Mouse (Mus musculus) midbrain, postnatal 0 days (tissue): ENCODE measurements around the gene Focad. TPM values are rescaled to one million over a fixed set of nuclear protein-coding genes. Genes with fewer than 3 reads are reported as not detected.

Experiments used
- ATAC-seq: fragments of 200-750 bp; cut with Nextera tagmentation; 2 replicates; pipeline ENCODE4 v1.8.0; 2017; ENCODE audit warnings: moderate number of reproducible peaks, mild to moderate bottlenecking, moderate TSS enrichment, moderate library complexity; ENCODE audit not compliant: low FRiP score
- DNase-seq: peaks from one replicate; pipeline ENCODE4 v3.0.0-alpha.2; 2015; ENCODE audit warnings: low spot score
- H3K27ac ChIP-seq: fragments of 300-500 bp; sonication (generic); 2 replicates; pipeline ENCODE4 v1.5.1; 2014; ENCODE audit warnings: low read depth, mild to moderate bottlenecking, low read length, mixed read lengths
- H3K27me3 ChIP-seq: fragments of 300-500 bp; sonication (generic); 2 replicates; pipeline ENCODE4 v1.6.1; 2014; ENCODE audit warnings: low read length, control low read depth, mixed read lengths; ENCODE audit not compliant: insufficient read depth
- H3K36me3 ChIP-seq: fragments of 300-500 bp; sonication (generic); 2 replicates; pipeline ENCODE4 v1.6.1; 2014; ENCODE audit warnings: low read length, control low read depth, mixed read lengths; ENCODE audit not compliant: insufficient read depth
- H3K4me1 ChIP-seq: fragments of 300-500 bp; sonication (generic); 2 replicates; pipeline ENCODE4 v1.6.1; 2014; ENCODE audit warnings: mild to moderate bottlenecking, control low read depth, antibody characterized with exemption, low read length, mixed read lengths; ENCODE audit not compliant: insufficient read depth
- H3K4me2 ChIP-seq: fragments of 300-500 bp; sonication (generic); 2 replicates; pipeline ENCODE4 v1.6.1; 2014; ENCODE audit warnings: low read depth, mild to moderate bottlenecking, low read length, mixed read lengths; ENCODE audit not compliant: poor library complexity, severe bottlenecking
- H3K4me3 ChIP-seq: fragments of 300-500 bp; sonication (generic); 2 replicates; pipeline ENCODE4 v1.5.1; 2014; ENCODE audit warnings: low read depth, mild to moderate bottlenecking, low read length, moderate library complexity
- H3K9ac ChIP-seq: fragments of 300-500 bp; sonication (generic); replicated peaks from 2 replicates; pipeline ENCODE4 v1.6.1; 2014; ENCODE audit warnings: mild to moderate bottlenecking, low read length, moderate library complexity, mixed read lengths; ENCODE audit not compliant: poor library complexity, severe bottlenecking
- H3K9me3 ChIP-seq: fragments of 300-500 bp; sonication (generic); 2 replicates; pipeline ENCODE4 v1.6.1; 2016; ENCODE audit warnings: low read length, control low read depth
- CTCF ChIP-seq: IDR thresholded peaks from 2 replicates; pipeline ENCODE4 v1.5.1; 2016; ENCODE audit warnings: antibody characterized with exemption, mild to moderate bottlenecking
- WGBS: fragments of 180-500 bp; shearing (Covaris S2); extraction: QIAGEN DNeasy Blood & Tissue Kit; methylation state at CpG from one replicate; pipeline ENCODE4 v1.1.7; 2014; 5-methylcytosine and 5-hydroxymethylcytosine counted together
- polyA plus RNA-seq: library from polyadenylated mRNA; unstranded; fragments of >200 nt; fragmentation: Nextera tagmentation; extraction: Ambion mirVana; gene quantifications from 2 replicates; pipeline ENCODE4 v1.2.1, GENCODE M21; 2015
- total RNA-seq: library from RNA; depleted of rRNA; stranded (reverse); fragments of >200 nt; gene quantifications from 2 replicates; pipeline ENCODE4 v1.2.3, GENCODE M21; 2014

Gene Focad
- total and polyA plus RNA-seq, 2 experiments from 2014 or later = 9.0 to 36.9 TPM

DNA sequence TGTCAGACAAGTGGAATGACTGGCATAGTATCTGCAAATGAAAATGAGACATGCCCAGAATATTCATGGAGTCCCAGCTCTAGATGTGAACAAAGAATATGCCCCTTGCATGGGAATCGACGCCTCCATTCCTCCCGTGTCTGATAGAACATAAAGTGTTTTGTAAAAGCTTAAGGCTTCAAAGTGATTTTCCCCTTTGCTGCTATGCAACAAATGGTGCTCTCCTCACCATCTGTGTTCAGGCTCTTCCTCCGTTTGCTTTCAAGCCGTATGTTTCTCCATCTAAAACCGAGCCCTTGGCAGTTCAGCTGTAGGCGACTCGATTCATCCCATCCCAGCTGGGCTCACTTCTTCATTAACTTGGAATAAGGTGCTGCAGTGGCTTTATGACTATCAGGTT, 251.5 kb downstream of the Focad start:
- Histone ChIP-seq H3K9me3 (no peaks in the 10 kb centered on the region), H3K27ac (no peak overlapping the region), H3K9ac (no peak overlapping the region), H3K4me2 (no peak overlapping the region), H3K4me1 (peaks cover 2% of the 10 kb centered on the region; the same call in 1 of the 2 replicates), H3K27me3 (no peaks in the 10 kb centered on the region), H3K4me3 (no peak overlapping the region), H3K36me3 (no peaks in the 10 kb centered on the region)
- DNase-seq (no peak), ATAC-seq (no peak)
- 55% methylated on average over 8 of the region's 8 CpGs for WGBS
- TF ChIP-seq CTCF = no peak

DNA sequence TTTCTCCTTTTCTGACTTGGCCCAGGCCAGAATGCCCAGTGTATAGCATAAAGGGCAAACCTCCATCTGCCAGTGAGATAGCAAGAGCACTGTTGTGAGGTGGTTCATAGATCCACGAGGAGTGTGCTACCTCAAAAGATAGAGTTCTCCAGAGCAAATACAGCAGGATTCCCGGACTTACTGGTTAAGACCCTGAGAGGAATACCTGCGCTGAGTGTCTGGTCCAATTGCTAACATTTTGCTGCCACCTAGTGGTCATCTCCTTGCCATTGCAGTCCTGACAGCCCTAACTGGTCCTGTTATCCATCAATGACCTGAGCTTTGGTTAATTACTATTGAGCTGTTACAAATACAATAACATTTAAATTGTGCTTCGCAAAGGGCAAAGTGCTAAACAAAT, 256.5 kb downstream of the Focad start:
- ATAC-seq (peak; percentile 72; the same call in 1 of the 2 replicates), DNase-seq (peak; percentile 95)
- H3K4me3 ChIP-seq = no peak overlapping the region
- no peak overlapping the region for H3K4me2 ChIP-seq
- no peak overlapping the region for H3K9ac ChIP-seq
- no peaks in the 10 kb centered on the region for H3K27me3 ChIP-seq
- no peaks in the 10 kb centered on the region for H3K4me1 ChIP-seq
- 3% methylated on average over 4 of the region's 4 CpGs for WGBS
- no peak overlapping the region for H3K27ac ChIP-seq
- no peaks in the 10 kb centered on the region for H3K36me3 ChIP-seq
- peak; percentile 99 for TF ChIP-seq CTCF
- H3K9me3 ChIP-seq = no peaks in the 10 kb centered on the region

DNA sequence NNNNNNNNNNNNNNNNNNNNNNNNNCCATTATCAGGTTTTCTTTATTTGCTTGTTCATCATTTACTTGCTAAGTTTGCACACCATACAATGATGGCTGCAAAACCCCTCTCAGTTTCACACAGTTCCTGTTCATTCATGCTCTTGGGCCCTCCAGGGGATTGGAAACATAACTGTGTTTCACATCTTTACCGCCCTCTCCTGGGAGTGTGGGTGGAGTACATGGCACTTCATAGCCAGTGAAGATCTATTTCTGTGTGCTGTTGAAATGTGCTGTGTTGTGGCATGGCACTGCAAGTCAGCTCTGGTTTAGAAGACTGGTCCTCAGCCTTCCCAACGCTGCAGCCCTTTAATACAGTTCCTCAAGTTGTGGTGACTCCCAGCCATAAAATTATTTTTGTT, 262.2 kb downstream of the Focad start:
- Histone ChIP-seq H3K27me3 (no peaks in the 10 kb centered on the region), H3K4me2 (no peak overlapping the region), H3K36me3 (no peaks in the 10 kb centered on the region; the same call in 1 of the 2 replicates), H3K4me3 (no peak overlapping the region), H3K9me3 (no peaks in the 10 kb centered on the region), H3K9ac (no peak overlapping the region), H3K4me1 (no peaks in the 10 kb centered on the region), H3K27ac (no peak overlapping the region)
- ATAC-seq = no peak
- no peak for DNase-seq
- 64% methylated on average over 2 of the region's 2 CpGs for WGBS
- TF ChIP-seq CTCF = peak; percentile 50

DNA sequence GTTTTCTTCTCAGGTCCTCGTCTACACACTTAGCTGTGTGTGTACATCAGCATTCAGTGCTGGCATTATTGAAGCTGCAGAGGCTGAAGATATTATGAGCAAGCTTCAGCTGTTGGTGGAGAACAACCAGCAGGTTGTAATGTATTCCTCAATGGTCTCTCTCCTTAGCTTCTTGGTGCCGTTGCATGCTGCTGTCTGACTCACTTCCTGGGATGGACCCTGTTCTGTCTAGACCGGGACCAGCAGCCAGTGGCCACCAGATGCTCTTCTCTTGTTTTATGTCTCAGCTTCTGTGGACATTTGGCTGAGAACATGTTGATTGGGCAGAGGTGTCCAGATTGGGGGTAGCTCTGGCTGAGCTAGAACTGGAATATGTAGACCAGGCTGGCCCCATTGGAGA, 263.0 kb downstream of the Focad start:
- DNase-seq (no peak), ATAC-seq (no peak)
- no peaks in the 10 kb centered on the region for H3K4me1 ChIP-seq
- H3K4me2 ChIP-seq = no peak overlapping the region
- WGBS = 91% methylated on average over 3 of the region's 3 CpGs
- no peak overlapping the region for H3K9ac ChIP-seq
- no peak for TF ChIP-seq CTCF
- H3K27me3 ChIP-seq = no peaks in the 10 kb centered on the region
- H3K4me3 ChIP-seq = no peak overlapping the region
- no peaks in the 10 kb centered on the region for H3K9me3 ChIP-seq
- no peaks in the 10 kb centered on the region; the same call in 1 of the 2 replicates for H3K36me3 ChIP-seq
- no peak overlapping the region for H3K27ac ChIP-seq

- no peaks in the 10 kb centered on the region for H3K4me1 ChIP-seq
- H3K4me2 ChIP-seq = no peak overlapping the region
- 98% methylated on average over 6 of the region's 6 CpGs for WGBS
- no peak for ATAC-seq
- no peak overlapping the region for H3K27ac ChIP-seq
- no peaks in the 10 kb centered on the region for H3K27me3 ChIP-seq
- H3K4me3 ChIP-seq = no peak overlapping the region
- H3K9me3 ChIP-seq = no peaks in the 10 kb centered on the region
- TF ChIP-seq CTCF = no peak
- H3K36me3 ChIP-seq = no peaks in the 10 kb centered on the region
- no peak for DNase-seq
- H3K9ac ChIP-seq = no peak overlapping the region
Measured at GRCm38 (mm10) chr4:88369951-88370350, 275.5 kb downstream of the Focad start.

GRCm38 (mm10) chr4:88370819-88371218, 276.4 kb downstream of the Focad start:
- H3K9me3 ChIP-seq = no peaks in the 10 kb centered on the region
- no peak for TF ChIP-seq CTCF
- no peaks in the 10 kb centered on the region for H3K4me1 ChIP-seq
- H3K36me3 ChIP-seq = no peaks in the 10 kb centered on the region
- no peaks in the 10 kb centered on the region for H3K27me3 ChIP-seq
- H3K27ac ChIP-seq = no peak overlapping the region
- DNase-seq (no peak), ATAC-seq (no peak)
- no peak overlapping the region for H3K4me2 ChIP-seq
- H3K4me3 ChIP-seq = no peak overlapping the region
- H3K9ac ChIP-seq = no peak overlapping the region
- WGBS = 80% methylated on average over 8 of the region's 8 CpGs
